Mouse (Mus musculus) G1E-ER4 (cell line): Measurements from ENCODE around the gene Smim6. TPM values are rescaled to one million over a fixed set of nuclear protein-coding genes. Genes with fewer than 3 reads are reported as not detected.

Source experiments
- GATA1 ChIP-seq: IDR thresholded peaks from one replicate; pipeline ENCODE4 v1.8.0; 2012; ENCODE audit warnings: low read length, inconsistent platforms
- polyA plus RNA-seq: library from polyadenylated mRNA; stranded (reverse); fragments of >175 nt; gene quantifications from 2 replicates; pipeline ENCODE4 v1.2.3, GENCODE M21; 2012

The Smim6 gene
- polyA plus RNA-seq = 0.21 TPM in 1 of 2 replicates, not detected in the other

DNA sequence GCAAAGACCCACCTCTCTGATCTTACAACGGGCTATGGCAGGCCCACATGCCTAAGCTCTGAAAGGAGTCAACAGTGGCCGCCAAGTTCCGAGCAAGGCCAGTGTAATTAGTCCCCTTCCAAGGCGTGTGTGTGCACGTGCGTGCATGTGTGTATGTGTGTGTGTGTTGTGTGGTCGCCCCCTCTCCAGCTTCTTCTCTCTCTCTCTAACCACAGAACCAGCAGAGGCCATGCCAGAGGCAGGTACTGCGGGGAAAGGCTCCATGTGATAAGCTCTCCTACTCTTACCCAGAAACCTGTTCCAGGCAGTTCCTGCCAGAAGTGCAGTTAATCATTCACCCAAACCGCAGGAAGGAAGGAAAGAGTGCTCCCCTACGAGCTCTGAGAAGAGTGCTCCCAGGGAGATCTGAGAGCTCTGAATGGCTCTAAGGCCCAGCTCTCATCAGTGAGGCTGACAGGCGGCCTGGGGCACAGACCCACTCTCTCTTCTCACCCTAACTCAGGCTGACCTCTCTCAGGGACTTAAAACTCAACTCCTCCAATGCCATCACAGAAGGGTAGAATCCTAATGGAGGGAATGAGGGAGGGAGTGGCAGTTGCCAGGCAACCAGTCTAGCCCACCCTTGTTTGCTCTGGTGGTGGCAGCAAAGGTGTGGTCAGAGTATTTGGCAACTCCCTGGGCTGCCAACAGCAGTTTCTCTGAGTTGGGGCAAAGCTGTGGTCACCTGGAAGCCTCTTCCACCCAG, at the start of gene Smim6:
Gene Smim6 (plus strand): TSS at position 386 of the 745 bp plus-strand sequence.
- no peak for TF ChIP-seq GATA1

DNA sequence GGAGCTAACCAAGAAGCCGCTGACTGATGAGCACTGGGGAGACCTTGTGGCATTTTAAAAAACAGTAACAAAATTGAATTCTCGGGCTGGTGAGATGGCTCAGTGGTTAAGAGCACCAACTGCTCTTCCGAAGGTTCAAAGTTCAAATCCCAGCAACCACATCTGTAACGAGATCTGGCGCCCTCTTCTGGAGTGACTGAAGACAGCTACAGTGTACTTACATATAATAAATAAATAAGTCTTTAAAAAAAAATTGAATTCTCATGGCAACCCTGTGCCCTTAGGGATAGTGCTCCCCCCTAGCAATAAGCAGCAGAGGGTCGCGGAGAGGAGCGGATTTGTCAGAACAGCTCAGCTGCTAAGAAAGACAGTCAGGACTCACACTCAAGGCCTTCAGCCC, 47.9 kb upstream of the Smim6 start:
- no peak for TF ChIP-seq GATA1

GRCm38 (mm10) chr11:115869393-115869792, 42.4 kb upstream of the Smim6 start:
- TF ChIP-seq GATA1 = no peak

- no peak for TF ChIP-seq GATA1
Observed at GRCm38 (mm10) chr11:115872437-115872836, 39.4 kb upstream of the Smim6 start.

- no peak for TF ChIP-seq GATA1
Observed at GRCm38 (mm10) chr11:115875935-115876334, 35.9 kb upstream of the Smim6 start.

- TF ChIP-seq GATA1 = no peak
Observed at GRCm38 (mm10) chr11:115876438-115876837, 35.4 kb upstream of the Smim6 start.

DNA sequence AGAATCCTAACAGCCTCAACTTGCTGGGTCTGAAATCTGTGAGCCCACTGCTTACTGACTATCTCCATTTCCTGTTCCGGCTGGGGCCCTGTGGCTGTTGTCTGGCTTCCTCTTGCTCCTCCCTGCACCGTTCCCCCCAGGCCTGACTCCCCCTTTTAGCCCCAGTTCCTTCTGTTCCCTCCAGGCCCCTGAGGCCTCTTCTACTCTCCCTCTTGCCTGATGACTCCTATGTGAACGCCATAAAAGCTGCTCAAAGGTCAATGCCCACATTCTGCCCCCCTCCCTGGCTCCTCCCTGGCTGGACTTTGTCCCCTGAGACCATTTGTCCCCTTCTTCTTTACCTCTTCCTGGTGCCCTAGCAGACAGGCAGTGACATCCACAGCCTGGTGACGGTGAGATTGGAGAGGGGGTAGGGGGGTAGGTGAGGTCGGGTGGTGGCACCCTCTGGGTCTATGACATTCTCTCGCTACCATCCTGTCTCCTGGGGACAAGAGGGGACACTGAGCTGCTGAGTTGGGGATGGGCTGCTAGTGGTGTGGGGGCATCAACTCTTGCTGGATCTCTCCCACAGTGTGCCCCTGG, 34.6 kb upstream of the Smim6 start:
- no peak for TF ChIP-seq GATA1

DNA sequence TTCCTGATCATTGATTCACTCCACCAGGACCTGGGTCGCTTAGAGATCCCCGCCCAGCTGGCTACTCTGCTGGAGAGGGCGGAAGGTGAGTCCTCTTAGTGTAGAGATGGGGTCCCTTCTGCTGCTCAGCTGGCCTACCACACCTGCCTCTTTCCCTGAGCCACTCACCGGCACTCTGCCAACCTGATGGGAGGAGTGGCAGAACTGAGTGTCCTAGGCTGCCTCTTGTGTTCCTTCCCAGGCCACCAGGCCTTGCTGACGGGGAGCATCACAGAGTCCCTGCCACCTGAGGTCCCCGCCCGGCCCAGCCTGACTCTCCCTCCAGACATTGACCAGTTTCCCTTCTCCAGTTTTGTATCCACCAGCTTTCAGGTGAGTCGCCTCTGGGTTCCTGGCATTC, 33.7 kb upstream of the Smim6 start:
- no peak for TF ChIP-seq GATA1

GRCm38 (mm10) chr11:115881002-115881401, 30.8 kb upstream of the Smim6 start:
- TF ChIP-seq GATA1 = no peak

DNA sequence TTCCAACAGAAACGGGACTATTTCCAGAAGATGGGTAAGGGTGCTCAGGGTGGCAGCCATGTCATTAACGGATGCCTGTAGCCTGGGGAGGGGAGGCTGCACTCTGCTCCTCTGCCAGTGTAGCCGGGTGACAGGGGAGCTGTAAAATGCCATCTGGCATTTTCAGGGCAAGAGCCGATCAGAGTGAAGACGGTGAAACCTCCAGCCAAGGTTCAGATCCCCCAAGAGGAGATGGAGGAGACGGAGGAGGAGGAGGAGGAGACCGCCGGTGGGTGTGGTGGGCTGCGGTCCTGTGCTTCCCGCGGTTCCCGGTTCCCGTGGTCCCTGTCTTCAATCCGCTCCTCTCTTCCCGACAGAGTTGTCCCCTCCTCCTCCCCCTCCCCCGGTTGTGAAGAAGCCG, 28.6 kb upstream of the Smim6 start:
- no peak for TF ChIP-seq GATA1

GRCm38 (mm10) chr11:115884361-115884760, 27.5 kb upstream of the Smim6 start:
- no peak for TF ChIP-seq GATA1

DNA sequence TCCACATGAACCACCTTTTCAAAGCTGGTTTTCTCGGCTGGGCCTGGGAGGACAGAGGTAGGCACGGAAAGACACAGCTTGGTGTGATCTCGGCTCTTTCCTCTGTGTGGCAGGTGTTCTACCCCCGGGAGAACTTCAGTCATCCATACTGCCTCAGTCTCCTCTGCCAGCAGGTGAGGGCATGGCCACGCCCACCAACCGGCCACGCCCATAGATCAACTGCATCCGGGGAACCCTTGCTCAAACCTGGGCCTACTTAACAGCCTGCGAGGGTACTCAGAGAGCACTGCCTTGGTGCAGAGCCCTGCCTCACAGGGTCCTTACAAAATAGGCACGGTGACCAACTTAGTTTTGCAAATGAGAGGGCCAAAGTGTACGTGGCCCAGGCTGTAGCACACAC, 26.5 kb upstream of the Smim6 start:
- no peak for TF ChIP-seq GATA1

DNA sequence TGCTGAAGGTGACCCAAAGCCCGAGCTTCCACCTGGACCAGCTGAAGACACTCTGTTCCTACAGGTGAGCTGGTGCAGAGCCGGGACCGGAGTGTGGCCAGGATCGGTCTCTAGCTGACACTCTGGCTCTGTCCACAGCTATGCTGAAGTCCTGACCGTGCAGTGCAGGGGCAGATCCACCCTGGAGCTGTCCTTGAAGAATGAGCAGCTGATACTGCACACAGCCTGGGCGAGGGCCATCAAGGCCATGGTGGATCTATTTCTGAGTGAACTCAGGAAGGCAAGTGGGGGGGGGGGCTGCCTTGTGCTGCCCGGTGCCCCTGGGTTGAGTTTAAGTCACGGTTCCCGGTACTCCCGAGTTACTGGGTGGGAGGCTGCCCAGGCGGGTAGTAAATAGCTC, 25.4 kb upstream of the Smim6 start:
- no peak for TF ChIP-seq GATA1

DNA sequence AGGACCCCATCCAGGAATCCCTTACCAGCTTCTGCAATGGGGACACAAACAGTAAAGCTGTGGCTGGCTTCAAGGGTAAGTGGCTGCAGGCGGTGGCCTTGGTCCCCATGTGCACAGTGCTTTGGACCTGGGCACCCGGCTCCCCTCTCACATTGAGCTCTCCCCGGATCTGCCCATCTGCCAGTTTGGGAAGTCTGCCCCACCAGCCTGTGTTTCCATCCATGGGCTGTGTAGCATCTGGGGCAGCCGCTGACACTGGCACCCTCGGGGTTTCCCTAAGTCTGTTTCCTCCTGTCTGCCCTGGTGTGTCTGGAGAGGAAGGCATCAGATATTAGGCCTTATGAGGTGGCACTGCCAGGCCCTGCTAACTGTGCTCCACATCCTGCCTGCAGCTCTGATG, 23.8 kb upstream of the Smim6 start:
- TF ChIP-seq GATA1 = no peak

DNA sequence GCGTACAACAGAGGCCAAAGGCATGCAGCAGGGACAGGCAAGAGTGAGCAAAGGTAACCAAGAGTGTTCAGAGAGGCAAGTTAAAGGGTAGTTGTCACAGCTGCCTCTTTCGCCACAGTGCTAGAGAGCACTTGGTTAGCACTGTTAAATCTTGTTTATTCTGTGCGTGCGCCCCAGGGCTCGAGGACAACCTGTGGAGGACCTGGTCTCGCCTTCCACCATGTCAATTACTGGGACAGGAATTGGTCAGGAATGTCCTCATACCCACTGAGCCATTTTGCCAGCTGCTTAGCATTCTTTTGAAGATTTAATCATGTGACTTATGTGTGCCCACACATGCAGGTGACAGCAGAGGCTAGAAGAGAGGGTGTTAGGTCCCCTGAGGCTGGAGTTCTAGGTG, 22.7 kb upstream of the Smim6 start:
- TF ChIP-seq GATA1 = no peak

GRCm38 (mm10) chr11:115892213-115892612, 19.6 kb upstream of the Smim6 start:
- TF ChIP-seq GATA1 = no peak

DNA sequence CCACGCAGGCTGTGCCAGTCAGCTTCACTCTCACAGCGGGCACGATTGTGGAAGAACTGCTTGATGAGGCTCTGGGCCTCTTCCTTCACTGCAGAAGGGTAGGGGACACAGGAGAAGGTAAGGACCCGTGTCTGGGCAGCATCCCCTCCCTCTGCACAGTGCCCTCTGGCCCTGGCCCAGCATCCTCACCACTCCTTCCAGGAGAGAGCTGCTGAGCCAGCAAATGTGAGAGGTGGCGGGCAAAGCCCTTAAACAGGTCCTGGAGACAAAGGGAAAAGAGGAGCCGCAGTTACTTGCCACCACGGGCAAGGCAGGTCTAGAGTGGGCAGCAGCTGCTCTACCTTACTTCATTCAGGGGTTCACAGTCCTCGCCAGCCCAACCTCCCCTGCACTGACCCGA, 18.7 kb upstream of the Smim6 start:
- no peak for TF ChIP-seq GATA1
